Mouse (Mus musculus): ENCODE results near the gene Mecom. TPM values are rescaled to one million over a fixed set of nuclear protein-coding genes. Genes with fewer than 3 reads are reported as not detected.

Gene Mecom
- total and polyA plus RNA-seq, 2 experiments from 2014 or later: 1.9 to 3.9 TPM

DNA sequence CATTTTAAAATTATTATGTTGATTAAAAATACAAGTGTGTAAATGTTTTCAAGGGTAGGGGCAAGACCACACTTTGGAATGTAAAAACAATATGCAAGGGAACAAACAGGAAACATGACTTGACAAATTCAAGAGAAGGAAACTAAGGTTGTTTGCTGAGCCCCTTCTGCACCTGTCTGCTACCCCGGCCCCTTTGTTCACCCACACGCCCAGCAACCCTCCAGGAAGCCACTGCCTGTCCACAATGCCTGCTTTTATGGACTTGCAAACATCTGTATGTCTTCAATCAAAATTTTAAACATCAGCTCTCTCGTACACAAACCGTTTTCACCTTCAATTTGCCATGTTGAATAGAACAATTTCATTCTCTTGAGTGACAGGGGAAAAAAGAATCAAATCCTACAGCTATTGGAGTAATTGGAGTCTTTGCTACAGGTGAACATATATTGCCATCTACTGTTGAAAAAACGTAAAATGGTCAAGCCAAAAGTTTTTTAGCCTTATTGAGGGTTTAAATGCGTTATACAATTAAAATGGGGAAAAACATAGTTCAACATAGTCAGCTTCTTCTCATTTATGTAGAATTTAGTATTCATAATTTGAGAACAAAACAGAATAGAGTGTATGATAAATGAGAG is 13.0 kb upstream of the Mecom start:
- no peaks in the 10 kb centered on the region for H3K9me3 ChIP-seq (ENCODE audit: low read length)
- no peaks in the 10 kb centered on the region for H3K27me3 ChIP-seq (ENCODE audit: insufficient read depth, low read length)
- no peaks in the 10 kb centered on the region for H3K4me1 ChIP-seq (ENCODE audit: insufficient read depth)
- TF ChIP-seq CTCF (IDR thresholded peaks at IDR 0.05; ENCODE audit: low read depth): peak; percentile 63
- no peak overlapping the region for H3K9ac ChIP-seq
- H3K4me3 ChIP-seq (ENCODE audit: low read depth, low read length): no peak overlapping the region
- DNase-seq: peak; percentile 24
- 39% methylated on average over 6 of the region's 6 CpGs for WGBS
- H3K27ac ChIP-seq (ENCODE audit: low read depth, low read length): no peak overlapping the region
- no peak overlapping the region for H3K4me2 ChIP-seq (ENCODE audit: low read depth)
- no peak for ATAC-seq
- H3K36me3 ChIP-seq (ENCODE audit: insufficient read depth): no peaks in the 10 kb centered on the region

DNA sequence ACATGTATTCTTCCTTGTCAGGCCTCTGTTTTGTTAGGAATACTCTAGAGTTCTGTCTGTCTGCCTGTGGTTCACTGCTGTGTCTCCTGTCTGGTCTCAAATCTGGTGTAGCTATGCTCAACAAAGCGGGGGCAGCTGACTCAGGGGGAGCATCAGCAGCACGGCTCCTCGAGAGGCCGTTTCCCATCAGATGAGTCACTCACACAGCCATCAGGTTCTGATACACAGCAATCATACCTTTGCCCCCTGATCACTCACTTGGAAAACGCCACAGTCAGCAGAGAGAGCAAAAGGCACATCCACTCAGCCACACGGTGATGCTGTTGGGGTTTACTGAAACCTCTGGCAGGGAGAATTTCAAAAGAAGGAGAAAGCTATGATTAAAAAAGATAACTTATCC is 5.9 kb upstream of the Mecom start:
- 76% methylated on average over 6 of the region's 6 CpGs for WGBS
- no peak for DNase-seq
- Histone ChIP-seq H3K9ac (no peak overlapping the region), H3K4me1 (ENCODE audit: insufficient read depth) (no peaks in the 10 kb centered on the region), H3K4me3 (ENCODE audit: low read depth, low read length) (no peak overlapping the region), H3K4me2 (ENCODE audit: low read depth) (no peak overlapping the region), H3K9me3 (ENCODE audit: low read length) (no peaks in the 10 kb centered on the region), H3K27me3 (ENCODE audit: insufficient read depth, low read length) (no peaks in the 10 kb centered on the region), H3K36me3 (ENCODE audit: insufficient read depth) (no peaks in the 10 kb centered on the region), H3K27ac (ENCODE audit: low read depth, low read length) (no peak overlapping the region)
- no peak for ATAC-seq
- no peak for TF ChIP-seq CTCF (IDR thresholded peaks at IDR 0.05; ENCODE audit: low read depth)

DNA sequence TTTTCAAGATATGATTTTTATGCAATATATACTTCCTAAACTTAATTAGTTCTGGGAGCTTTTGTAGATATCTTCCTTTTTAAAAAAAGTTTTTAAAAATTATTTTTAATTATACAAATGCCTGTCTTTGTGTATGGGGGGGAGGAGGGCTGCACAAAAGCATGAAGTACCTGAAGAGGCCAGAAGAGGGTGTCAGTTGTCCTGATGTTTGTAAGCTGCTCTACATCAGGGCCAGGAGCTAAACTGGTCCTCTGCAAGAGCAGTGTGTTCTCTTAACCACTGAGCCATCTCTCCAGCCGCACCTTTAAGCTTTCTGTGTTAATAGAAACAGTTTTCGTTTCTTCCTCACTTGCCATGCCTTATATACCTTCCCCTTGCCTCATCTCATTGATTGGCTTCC is 2.4 kb upstream of the Mecom start:
- H3K27me3 ChIP-seq (ENCODE audit: insufficient read depth, low read length): no peaks in the 10 kb centered on the region
- ATAC-seq: no peak
- 58% methylated on average over 2 of the region's 2 CpGs for WGBS

DNA sequence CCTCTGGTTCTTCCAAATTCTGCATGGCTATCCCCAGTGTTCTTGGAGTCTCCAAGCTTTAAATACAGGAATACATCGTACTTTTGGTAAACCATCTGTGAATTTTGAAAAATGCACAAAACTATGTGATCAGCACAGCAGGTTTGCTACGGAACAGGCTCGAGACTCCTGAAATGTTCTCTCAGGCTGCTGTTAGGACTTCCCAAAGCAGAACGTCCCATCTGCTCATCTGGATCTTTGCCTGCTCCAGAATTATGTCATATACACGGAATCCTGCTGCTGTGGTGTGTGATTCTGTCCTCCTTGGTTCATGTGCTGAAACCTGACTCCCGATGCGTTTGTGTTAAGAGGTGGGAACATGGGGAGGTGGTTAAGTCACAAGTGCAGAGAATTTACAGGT is 1.1 kb upstream of the Mecom start:
- Histone ChIP-seq H3K27me3 (ENCODE audit: insufficient read depth, low read length) (no peaks in the 10 kb centered on the region), H3K4me1 (ENCODE audit: insufficient read depth) (no peaks in the 10 kb centered on the region), H3K27ac (ENCODE audit: low read depth, low read length) (no peak overlapping the region), H3K4me2 (ENCODE audit: low read depth) (no peak overlapping the region), H3K9me3 (ENCODE audit: low read length) (no peaks in the 10 kb centered on the region), H3K4me3 (ENCODE audit: low read depth, low read length) (no peak overlapping the region), H3K9ac (no peak overlapping the region), H3K36me3 (ENCODE audit: insufficient read depth) (no peaks in the 10 kb centered on the region)
- DNase-seq (no peak), ATAC-seq (no peak)
- TF ChIP-seq CTCF (IDR thresholded peaks at IDR 0.05; ENCODE audit: low read depth): no peak
- 70% methylated on average over 7 of the region's 7 CpGs for WGBS

More for the DNA sequence above, 2.4 kb upstream of the Mecom start:
- H3K27ac ChIP-seq (ENCODE audit: low read depth, low read length): no peak overlapping the region
- H3K9ac ChIP-seq: no peak overlapping the region
- no peaks in the 10 kb centered on the region for H3K9me3 ChIP-seq (ENCODE audit: low read length)
- no peaks in the 10 kb centered on the region for H3K36me3 ChIP-seq (ENCODE audit: insufficient read depth)
- 0 out of 2 replicates have a peak, but pooled peaks have one; percentile 3 for TF ChIP-seq CTCF (IDR thresholded peaks at IDR 0.05; ENCODE audit: low read depth)
- no peak overlapping the region for H3K4me3 ChIP-seq (ENCODE audit: low read depth, low read length)
- H3K4me2 ChIP-seq (ENCODE audit: low read depth): no peak overlapping the region
- DNase-seq: no peak
- no peaks in the 10 kb centered on the region for H3K4me1 ChIP-seq (ENCODE audit: insufficient read depth)

DNA sequence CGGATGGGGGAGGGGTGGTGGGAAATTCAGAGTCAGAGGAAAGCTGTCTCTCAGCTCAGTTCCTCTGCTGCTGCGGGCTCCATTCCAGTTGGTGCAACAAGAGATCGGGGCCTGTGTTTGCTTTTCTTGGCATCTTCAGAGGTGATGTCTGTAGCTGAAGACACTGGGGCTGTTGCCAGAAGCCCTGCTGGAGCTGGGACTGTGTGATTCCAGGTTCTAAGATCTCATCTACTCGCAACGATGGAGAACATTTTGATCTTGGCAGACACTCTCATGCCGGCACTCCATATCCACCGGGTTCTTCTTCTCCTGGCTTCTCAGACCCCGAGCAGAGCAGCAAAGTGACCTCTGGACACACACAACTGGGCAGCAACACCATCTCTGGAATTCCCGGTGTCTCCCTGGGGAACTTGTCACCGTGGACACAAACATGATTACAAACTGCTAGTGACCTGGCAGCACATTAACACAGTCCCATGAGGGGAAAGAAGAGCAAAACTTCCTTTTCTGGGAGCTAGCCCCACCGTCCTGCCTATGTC is 908 bp downstream of the Mecom start:
- TF ChIP-seq CTCF (IDR thresholded peaks at IDR 0.05; ENCODE audit: low read depth): no peak
- Histone ChIP-seq H3K9ac (no peak overlapping the region), H3K4me2 (ENCODE audit: low read depth) (peak overlapping the region; percentile 17; the same call in 1 of the 2 replicates), H3K4me1 (ENCODE audit: insufficient read depth) (no peaks in the 10 kb centered on the region), H3K27me3 (ENCODE audit: insufficient read depth, low read length) (no peaks in the 10 kb centered on the region), H3K9me3 (ENCODE audit: low read length) (no peaks in the 10 kb centered on the region), H3K4me3 (ENCODE audit: low read depth, low read length) (no peak overlapping the region), H3K27ac (ENCODE audit: low read depth, low read length) (no peak overlapping the region), H3K36me3 (ENCODE audit: insufficient read depth) (no peaks in the 10 kb centered on the region)
- DNase-seq (peak; percentile 20), ATAC-seq (peak; percentile 61)
- WGBS: 63% methylated on average over 11 of the region's 11 CpGs

DNA sequence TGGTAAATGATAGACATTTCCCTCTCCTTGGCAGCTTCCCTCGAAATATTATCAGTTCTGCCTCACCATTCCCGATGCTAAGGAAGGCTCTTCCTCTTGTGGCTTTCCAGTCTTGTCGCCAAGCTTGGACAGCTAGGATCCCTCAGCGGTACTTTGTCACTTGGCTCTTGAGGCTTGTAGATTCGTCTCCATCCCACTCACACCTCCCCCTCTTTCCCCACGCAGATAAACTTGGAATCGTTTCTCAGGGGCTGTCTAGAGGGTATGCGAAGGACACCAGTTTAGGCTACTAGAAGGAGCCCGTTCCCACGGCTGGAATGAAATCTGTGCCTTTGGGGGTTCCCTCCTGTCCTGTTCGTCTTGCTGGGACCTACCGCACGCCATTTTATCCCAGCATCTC is 1.4 kb downstream of the Mecom start:
- ATAC-seq (no peak; the same call in 1 of the 2 replicates), DNase-seq (no peak)
- no peaks in the 10 kb centered on the region for H3K27me3 ChIP-seq (ENCODE audit: insufficient read depth, low read length)
- WGBS: 64% methylated on average over 13 of the region's 13 CpGs
- no peaks in the 10 kb centered on the region for H3K36me3 ChIP-seq (ENCODE audit: insufficient read depth)
- no peak for TF ChIP-seq CTCF (IDR thresholded peaks at IDR 0.05; ENCODE audit: low read depth)
- H3K27ac ChIP-seq (ENCODE audit: low read depth, low read length): no peak overlapping the region
- no peaks in the 10 kb centered on the region for H3K9me3 ChIP-seq (ENCODE audit: low read length)
- no peaks in the 10 kb centered on the region for H3K4me1 ChIP-seq (ENCODE audit: insufficient read depth)
- H3K4me3 ChIP-seq (ENCODE audit: low read depth, low read length): no peak overlapping the region
- no peak overlapping the region for H3K9ac ChIP-seq
- H3K4me2 ChIP-seq (ENCODE audit: low read depth): peak overlapping the region; percentile 17; the same call in 1 of the 2 replicates

DNA sequence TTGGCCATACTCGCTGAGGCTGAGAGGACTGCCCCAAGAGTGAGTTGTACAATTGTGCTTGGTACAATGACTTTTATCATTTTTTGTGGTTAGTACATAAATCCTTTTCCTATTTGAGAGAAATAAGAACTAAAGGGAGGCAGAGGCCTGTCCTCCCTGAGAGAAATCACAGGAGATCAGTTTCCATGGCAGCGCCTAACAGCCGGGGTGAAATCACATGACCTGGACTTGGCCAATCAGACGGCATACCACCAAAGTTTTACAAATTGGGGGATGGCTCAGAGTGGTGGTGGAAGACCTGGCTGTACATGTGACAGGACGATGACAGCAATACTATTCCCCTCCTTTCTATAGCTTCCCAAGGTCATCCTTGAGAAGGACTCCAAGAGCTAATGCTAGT is 2.6 kb downstream of the Mecom start:
- no peaks in the 10 kb centered on the region for H3K27me3 ChIP-seq (ENCODE audit: insufficient read depth, low read length)
- TF ChIP-seq CTCF (IDR thresholded peaks at IDR 0.05; ENCODE audit: low read depth): no peak
- no peak overlapping the region for H3K9ac ChIP-seq
- DNase-seq (no peak), ATAC-seq (peak; percentile 34; the same call in 1 of the 2 replicates)
- WGBS: 80% methylated on average over 5 of the region's 5 CpGs
- no peak overlapping the region for H3K27ac ChIP-seq (ENCODE audit: low read depth, low read length)
- no peak overlapping the region for H3K4me3 ChIP-seq (ENCODE audit: low read depth, low read length)
- H3K4me1 ChIP-seq (ENCODE audit: insufficient read depth): no peaks in the 10 kb centered on the region
- H3K4me2 ChIP-seq (ENCODE audit: low read depth): no peak overlapping the region
- no peaks in the 10 kb centered on the region for H3K9me3 ChIP-seq (ENCODE audit: low read length)
- H3K36me3 ChIP-seq (ENCODE audit: insufficient read depth): no peaks in the 10 kb centered on the region

Measured in forebrain, postnatal 0 days (tissue).